Mouse (Mus musculus): Measurements from ENCODE around the gene Ankra2.
A peak's percentile ranks its signal among the peaks of the same experiment; 100 is the strongest.

Ankra2 gene

GRCm38 (mm10) chr13:98296072-98296471 is 33.2 kb downstream of the Ankra2 start:
- no peak for DNase-seq (ENCODE audit: low read depth)

- DNase-seq (ENCODE audit: low read depth), result no peak
Observed at GRCm38 (mm10) chr13:98297883-98298482, 35.1 kb downstream of the Ankra2 start.

GRCm38 (mm10) chr13:98298833-98299758 is 36.2 kb downstream of the Ankra2 start:
- DNase-seq (ENCODE audit: low read depth), result peak; percentile 80

GRCm38 (mm10) chr13:98305257-98305656 is 42.4 kb downstream of the Ankra2 start:
- DNase-seq (ENCODE audit: low read depth), result no peak

- no peak for DNase-seq (ENCODE audit: low read depth)
Observed at GRCm38 (mm10) chr13:98306393-98306792, 43.5 kb downstream of the Ankra2 start.

GRCm38 (mm10) chr13:98306852-98307475 is 44.1 kb downstream of the Ankra2 start:
- no peak for DNase-seq (ENCODE audit: low read depth)

GRCm38 (mm10) chr13:98308004-98308403 is 45.1 kb downstream of the Ankra2 start:
- no peak for DNase-seq (ENCODE audit: low read depth)

- no peak for DNase-seq (ENCODE audit: low read depth)
Observed at GRCm38 (mm10) chr13:98308724-98309123, 45.9 kb downstream of the Ankra2 start.

- DNase-seq (ENCODE audit: low read depth), result no peak
Observed at GRCm38 (mm10) chr13:98311597-98311996, 48.7 kb downstream of the Ankra2 start.

GRCm38 (mm10) chr13:98313631-98314030 is 50.8 kb downstream of the Ankra2 start:
- DNase-seq (ENCODE audit: low read depth), result no peak

- DNase-seq (ENCODE audit: low read depth), result no peak
Observed at GRCm38 (mm10) chr13:98315124-98315523, 52.2 kb downstream of the Ankra2 start.

GRCm38 (mm10) chr13:98316140-98316479 is 53.2 kb downstream of the Ankra2 start:
- DNase-seq (ENCODE audit: low read depth), result no peak

- peak; percentile 93 for DNase-seq (ENCODE audit: low read depth)
Observed at GRCm38 (mm10) chr13:98316480-98317245, 53.8 kb downstream of the Ankra2 start, which contains the start of gene Btf3. Gene Btf3 (minus strand): TSS chr13:98317006.

GRCm38 (mm10) chr13:98317246-98317677 is 54.4 kb downstream of the Ankra2 start:
- DNase-seq (ENCODE audit: low read depth), result no peak

- DNase-seq (ENCODE audit: low read depth), result no peak
Observed at GRCm38 (mm10) chr13:98317911-98318310, 55.0 kb downstream of the Ankra2 start.

All from c-Kit-positive CD71-negative TER-119-negative erythroid progenitor cells, embryonic 14.5 days (primary cell).